Mouse (Mus musculus) midbrain, embryonic 15.5 days (tissue): ENCODE data around the gene Itk. TPM values are rescaled to one million over a fixed set of nuclear protein-coding genes. Genes with fewer than 3 reads are reported as not detected.

ENCODE experiments used
- ATAC-seq: fragments of 200-750 bp; cut with Nextera tagmentation; replicated peaks from 2 replicates; pipeline ENCODE4 v1.8.0; 2017; ENCODE audit warnings: moderate TSS enrichment
- H3K27ac ChIP-seq: fragments of 300-500 bp; sonication (generic); 2 replicates; pipeline ENCODE4 v1.5.1; 2015; ENCODE audit warnings: mild to moderate bottlenecking, inconsistent platforms
- H3K27me3 ChIP-seq: fragments of 300-500 bp; sonication (generic); replicated peaks from 2 replicates; pipeline ENCODE4 v1.6.1; 2015; ENCODE audit warnings: inconsistent platforms
- H3K36me3 ChIP-seq: fragments of 300-500 bp; sonication (generic); replicated peaks from 2 replicates; pipeline ENCODE4 v1.6.1; 2015; ENCODE audit warnings: inconsistent platforms
- H3K4me1 ChIP-seq: fragments of 300-500 bp; sonication (generic); 2 replicates; pipeline ENCODE4 v1.6.1; 2015; ENCODE audit warnings: inconsistent platforms
- H3K4me2 ChIP-seq: fragments of 300-500 bp; sonication (generic); 2 replicates; pipeline ENCODE4 v1.6.1; 2015; ENCODE audit warnings: inconsistent platforms, mild to moderate bottlenecking, moderate library complexity
- H3K4me3 ChIP-seq: fragments of 300-500 bp; sonication (generic); 2 replicates; pipeline ENCODE4 v1.5.1; 2015; ENCODE audit warnings: mild to moderate bottlenecking, inconsistent platforms
- H3K9ac ChIP-seq: fragments of 300-500 bp; sonication (generic); 2 replicates; pipeline ENCODE4 v1.6.1; 2015; ENCODE audit warnings: mild to moderate bottlenecking, inconsistent platforms
- H3K9me3 ChIP-seq: fragments of 300-500 bp; sonication (generic); 2 replicates; pipeline ENCODE4 v1.6.1; 2016; ENCODE audit warnings: inconsistent platforms
- WGBS: fragments of 180-500 bp; shearing (Covaris S2); methylation state at CpG from one replicate; pipeline ENCODE4 v1.1.7; 2015; ENCODE audit warnings: mixed read lengths; 5-methylcytosine and 5-hydroxymethylcytosine counted together
- polyA plus RNA-seq: library from polyadenylated mRNA; unstranded; fragments of >200 nt; fragmentation: Nextera tagmentation; extraction: Ambion mirVana; gene quantifications from 2 replicates; pipeline ENCODE4 v1.2.1, GENCODE M21; 2015

The Itk gene
- polyA plus RNA-seq, 1 experiment from 2014 or later = not detected

DNA sequence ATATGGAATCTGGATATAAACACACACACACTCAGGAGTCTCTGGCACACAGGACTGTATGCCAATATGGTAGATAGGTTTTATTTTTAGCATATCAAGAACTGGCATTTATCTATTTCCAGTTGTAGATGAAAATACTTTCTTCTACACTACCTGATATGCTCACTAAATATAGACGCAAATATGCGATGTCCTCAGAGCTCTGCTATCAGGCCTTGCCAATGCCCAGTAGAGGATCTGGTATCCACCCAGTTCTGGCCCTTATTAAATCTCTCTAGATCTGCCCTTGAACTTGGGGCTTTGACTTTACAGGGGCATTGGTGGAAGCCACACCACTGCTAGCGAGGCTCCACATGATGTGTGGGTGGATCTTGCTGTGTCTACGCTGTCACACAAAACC is 47.4 kb downstream of the Itk start:
- Histone ChIP-seq H3K9me3 (no peaks in the 10 kb centered on the region), H3K36me3 (no peaks in the 10 kb centered on the region), H3K4me2 (no peak overlapping the region), H3K4me1 (no peaks in the 10 kb centered on the region), H3K27ac (no peak overlapping the region), H3K4me3 (no peak overlapping the region), H3K27me3 (no peaks in the 10 kb centered on the region), H3K9ac (no peak overlapping the region)
- no peak for ATAC-seq
- WGBS = 93% methylated on average over 4 of the region's 4 CpGs

DNA sequence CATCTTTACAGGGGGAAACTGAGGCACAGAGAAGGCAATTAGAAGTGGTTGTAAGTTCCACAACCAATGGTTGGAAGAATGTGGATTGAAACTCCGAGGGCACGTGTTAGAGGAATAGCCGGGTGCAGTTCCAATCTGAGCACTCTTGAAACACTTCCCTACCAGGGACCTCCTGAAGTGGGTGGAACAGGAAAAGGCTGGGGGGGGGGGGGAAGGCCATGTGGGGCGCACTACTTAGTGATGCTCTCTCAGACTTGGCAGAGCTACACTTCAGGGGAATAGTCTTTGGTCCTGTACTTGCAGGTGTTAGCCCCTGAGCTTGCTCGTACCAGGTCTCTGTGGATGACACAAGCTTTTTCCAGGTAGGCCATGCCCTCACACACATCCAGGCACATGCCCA is 53.3 kb downstream of the Itk start:
- H3K36me3 ChIP-seq = no peaks in the 10 kb centered on the region
- H3K4me3 ChIP-seq = no peak overlapping the region
- H3K27me3 ChIP-seq = no peaks in the 10 kb centered on the region
- no peaks in the 10 kb centered on the region for H3K4me1 ChIP-seq
- ATAC-seq = no peak
- 97% methylated on average over 5 of the region's 5 CpGs for WGBS
- H3K27ac ChIP-seq = no peak overlapping the region
- 0 out of 2 replicates have a peak, but pooled peaks cover 2% of the 10 kb centered on the region for H3K9me3 ChIP-seq
- H3K9ac ChIP-seq = no peak overlapping the region
- H3K4me2 ChIP-seq = no peak overlapping the region

DNA sequence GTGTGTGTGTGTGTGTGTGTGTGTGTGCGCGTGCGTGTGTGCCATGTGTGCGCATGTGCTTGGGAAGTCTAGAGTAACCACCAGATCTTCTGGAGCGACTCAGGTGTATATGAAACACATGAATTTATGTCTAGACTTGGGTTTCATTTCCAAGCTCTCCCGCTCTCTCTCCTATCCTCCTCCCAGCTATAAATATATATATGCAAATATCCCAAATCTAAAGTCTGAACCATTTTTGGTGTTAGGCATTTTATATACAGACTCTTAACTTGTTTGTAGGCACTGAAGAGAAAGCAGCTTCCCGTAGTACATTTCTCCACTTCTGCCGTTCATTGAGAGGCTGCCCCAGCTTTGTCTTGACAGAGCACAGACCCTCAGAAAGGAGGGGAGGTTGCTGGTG is 57.1 kb downstream of the Itk start:
- Histone ChIP-seq H3K9me3 (0 out of 2 replicates have a peak, but pooled peaks cover 2% of the 10 kb centered on the region), H3K4me1 (no peaks in the 10 kb centered on the region), H3K36me3 (no peaks in the 10 kb centered on the region), H3K9ac (no peak overlapping the region), H3K27ac (no peak overlapping the region), H3K4me3 (no peak overlapping the region), H3K27me3 (no peaks in the 10 kb centered on the region), H3K4me2 (no peak overlapping the region)
- no peak for ATAC-seq
- WGBS = 89% methylated on average over 8 of the region's 8 CpGs

DNA sequence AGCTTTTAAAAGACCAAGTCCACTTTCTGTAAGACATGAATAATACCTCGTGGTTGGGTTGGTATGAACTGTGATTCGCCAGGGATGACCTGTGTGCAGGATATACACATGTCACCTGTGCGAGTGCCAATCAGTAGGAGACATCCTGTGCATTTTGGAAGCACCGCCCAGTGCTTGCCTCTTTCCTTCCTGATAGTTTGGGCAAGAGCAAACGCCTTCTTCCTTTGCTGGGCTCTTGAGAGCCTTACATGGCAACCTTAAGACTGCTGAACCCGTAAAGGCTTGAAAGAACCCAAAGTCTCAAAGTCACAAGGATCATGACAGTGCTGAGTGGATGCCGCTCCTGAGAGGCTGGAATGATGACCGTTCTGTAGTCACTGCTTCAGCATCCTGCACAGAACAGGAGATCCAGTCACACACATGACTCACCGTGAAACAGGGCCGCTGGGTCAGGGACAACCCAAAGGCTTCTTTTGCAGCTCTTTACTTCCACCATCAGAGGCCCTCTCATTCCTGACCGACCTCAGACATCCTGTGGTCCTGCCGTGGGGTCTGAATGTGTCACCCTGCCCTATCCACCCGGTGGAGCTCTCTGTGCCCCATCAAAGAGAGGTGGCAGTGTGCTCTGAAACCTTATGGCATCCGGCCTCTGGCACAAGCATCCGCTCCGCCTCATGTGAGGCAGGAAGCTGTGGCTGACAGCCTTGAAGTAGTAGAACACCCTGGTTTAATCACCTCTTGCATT is 62.9 kb downstream of the Itk start:
- Histone ChIP-seq H3K9me3 (no peaks in the 10 kb centered on the region), H3K4me3 (no peak overlapping the region), H3K4me1 (no peaks in the 10 kb centered on the region), H3K4me2 (no peak overlapping the region), H3K27me3 (no peaks in the 10 kb centered on the region), H3K27ac (no peak overlapping the region), H3K9ac (no peak overlapping the region), H3K36me3 (no peaks in the 10 kb centered on the region)
- 90% methylated on average over 16 of the region's 16 CpGs for WGBS
- ATAC-seq = no peak

DNA sequence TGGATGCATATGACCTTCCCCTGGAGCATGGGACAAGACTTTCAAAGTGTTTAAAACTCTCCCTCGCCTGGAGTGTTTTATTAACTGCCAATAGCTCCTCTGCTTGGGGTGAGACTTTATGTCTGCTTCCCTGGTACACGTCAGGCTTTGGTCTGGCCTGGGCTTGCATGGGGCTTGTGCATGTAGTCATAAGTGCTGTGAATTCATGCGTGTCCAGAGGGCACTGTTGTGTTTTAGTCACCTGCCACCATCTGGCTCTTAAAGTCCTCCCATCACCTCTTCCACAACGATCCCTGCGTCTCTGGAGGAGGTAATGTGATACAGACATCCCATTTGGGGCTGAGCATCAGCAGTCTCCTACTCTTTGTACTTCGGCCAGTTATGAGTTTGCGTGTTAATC is 67.8 kb downstream of the Itk start:
- H3K27ac ChIP-seq = no peak overlapping the region
- no peaks in the 10 kb centered on the region for H3K4me1 ChIP-seq
- no peaks in the 10 kb centered on the region for H3K27me3 ChIP-seq
- H3K4me2 ChIP-seq = no peak overlapping the region
- H3K36me3 ChIP-seq = no peaks in the 10 kb centered on the region
- H3K9me3 ChIP-seq = no peaks in the 10 kb centered on the region
- H3K4me3 ChIP-seq = no peak overlapping the region
- ATAC-seq = no peak
- 84% methylated on average over 7 of the region's 7 CpGs for WGBS
- H3K9ac ChIP-seq = no peak overlapping the region

DNA sequence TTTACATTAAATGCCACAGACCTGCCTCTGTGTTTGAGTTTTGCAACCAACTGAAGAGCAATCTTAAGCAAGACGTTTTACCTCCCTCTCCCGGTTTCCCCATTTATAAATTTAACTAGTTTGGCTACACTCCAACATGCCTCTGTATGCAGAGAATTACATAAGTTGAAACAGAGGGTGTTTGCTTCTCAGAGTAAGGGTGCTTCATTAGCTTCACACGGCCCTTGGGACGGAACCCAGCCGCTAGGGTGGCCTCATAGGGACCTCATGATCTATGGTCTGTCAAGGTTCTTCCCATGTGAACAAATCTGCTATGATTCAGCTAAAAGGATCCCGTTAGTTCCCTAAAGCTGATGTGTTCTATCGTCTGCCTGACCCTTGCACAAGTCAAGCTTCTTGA is 74.8 kb downstream of the Itk start:
- 80% methylated on average over 7 of the region's 7 CpGs for WGBS
- no peaks in the 10 kb centered on the region for H3K9me3 ChIP-seq
- no peak overlapping the region for H3K4me3 ChIP-seq
- H3K4me2 ChIP-seq = no peak overlapping the region
- no peaks in the 10 kb centered on the region for H3K36me3 ChIP-seq
- H3K27me3 ChIP-seq = no peaks in the 10 kb centered on the region
- H3K27ac ChIP-seq = no peak overlapping the region
- H3K4me1 ChIP-seq = peaks cover 22% of the 10 kb centered on the region
- ATAC-seq = no peak
- no peak overlapping the region for H3K9ac ChIP-seq

DNA sequence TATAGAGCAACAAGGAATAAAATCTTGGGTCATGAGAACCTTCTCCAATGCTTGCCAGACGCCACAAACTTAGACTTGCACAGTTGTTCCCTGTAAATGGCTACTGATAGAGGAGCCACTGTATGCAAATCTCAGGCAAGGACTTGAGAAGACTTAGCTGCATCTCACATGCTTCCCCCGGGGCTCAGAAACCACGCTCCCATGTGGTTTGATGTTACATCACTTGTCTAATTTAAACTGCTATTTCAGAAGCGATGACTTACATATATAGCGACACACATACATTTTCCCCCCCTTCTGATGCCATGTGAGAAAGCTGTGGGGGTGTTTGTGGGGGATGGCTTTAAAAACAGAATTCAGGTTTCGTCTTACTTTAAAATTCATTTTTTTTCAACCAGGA is 75.5 kb downstream of the Itk start:
- H3K4me3 ChIP-seq = no peak overlapping the region
- no peak overlapping the region for H3K27ac ChIP-seq
- no peak for ATAC-seq
- no peaks in the 10 kb centered on the region for H3K36me3 ChIP-seq
- peaks cover 29% of the 10 kb centered on the region for H3K4me1 ChIP-seq
- 76% methylated on average over 6 of the region's 6 CpGs for WGBS
- no peak overlapping the region for H3K4me2 ChIP-seq
- H3K9me3 ChIP-seq = no peaks in the 10 kb centered on the region
- no peak overlapping the region for H3K9ac ChIP-seq
- no peaks in the 10 kb centered on the region for H3K27me3 ChIP-seq

DNA sequence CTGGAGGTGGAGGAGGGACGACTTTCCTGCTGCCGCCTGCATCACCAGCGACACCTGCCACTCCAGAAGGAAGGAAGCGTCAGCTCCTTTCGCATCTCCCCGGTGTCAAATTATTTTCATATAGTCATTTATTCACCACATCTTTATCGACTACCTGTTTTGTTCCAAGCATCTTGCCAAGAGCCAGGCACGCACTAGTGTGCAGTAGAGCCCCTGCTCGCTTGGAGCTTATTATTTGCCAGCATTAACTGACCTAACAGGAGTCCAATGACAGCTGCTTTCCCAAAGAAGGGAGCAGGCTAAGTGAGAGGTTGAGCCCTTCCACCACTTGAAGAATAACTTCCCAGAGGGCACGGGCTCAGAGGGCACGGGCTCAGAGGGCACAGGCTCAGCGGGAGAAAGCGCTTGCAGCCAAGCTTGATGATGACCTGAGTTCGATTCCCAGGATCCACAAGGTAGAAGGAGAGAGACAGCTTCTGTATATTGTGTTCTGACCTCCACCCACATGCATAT is 76.7 kb downstream of the Itk start, which contains the start of gene Cyfip2:
Cyfip2 (minus strand) TSS at position 337 of the 513 bp plus-strand sequence.
- Histone ChIP-seq H3K9me3 (no peaks in the 10 kb centered on the region), H3K4me3 (peak within 1 kb of the TSS; percentile 66), H3K9ac (peak within 1 kb of the TSS; percentile 93), H3K27me3 (no peaks in the 10 kb centered on the region), H3K27ac (peak within 1 kb of the TSS; percentile 95), H3K4me1 (peaks cover 33% of the 10 kb centered on the region), H3K4me2 (peak within 1 kb of the TSS; percentile 79), H3K36me3 (no peaks in the 10 kb centered on the region)
- WGBS = 3% methylated on average over 14 of the region's 14 CpGs
- ATAC-seq = peak; percentile 63

DNA sequence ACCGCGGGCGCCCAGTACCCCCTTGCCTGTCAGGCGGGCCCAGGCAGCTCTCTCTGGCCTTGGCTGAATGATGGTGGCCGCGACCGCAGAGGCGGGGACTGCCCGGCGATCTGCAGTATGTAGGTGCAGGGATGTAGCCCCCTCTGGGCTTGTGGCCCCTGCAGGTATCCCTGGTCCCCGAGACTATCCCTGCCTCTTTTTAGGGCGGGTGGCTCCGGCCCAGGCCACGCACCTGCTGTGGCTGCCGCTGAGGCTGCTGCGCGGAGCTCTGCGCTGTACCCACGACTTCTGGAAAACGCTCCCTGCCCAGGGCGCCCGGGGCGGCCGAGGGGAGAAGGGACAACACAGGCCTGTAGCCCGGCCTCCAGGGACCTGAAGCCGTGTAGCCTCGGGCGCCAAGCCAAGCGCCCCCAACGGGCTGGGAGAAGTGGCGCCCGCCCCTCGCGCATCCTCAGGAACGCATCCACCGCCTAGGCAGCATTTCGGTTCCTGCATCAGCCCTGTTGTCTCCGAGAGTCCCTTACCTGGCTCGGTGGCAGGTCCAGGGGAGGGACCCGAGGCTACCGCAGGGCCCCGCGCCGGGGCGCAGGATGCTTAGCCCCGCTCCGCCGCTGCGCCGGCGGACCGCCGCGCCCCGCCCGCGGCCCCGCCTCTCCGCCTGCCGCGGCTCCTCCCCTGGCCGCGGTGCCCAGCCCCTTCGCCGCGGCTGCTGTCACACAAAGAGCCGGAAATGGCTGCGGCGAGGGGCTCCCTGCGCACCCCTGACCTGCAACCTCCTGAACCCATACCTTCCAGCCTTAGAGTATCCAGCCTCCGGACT is 77.4 kb downstream of the Itk start:
- peak; percentile 90 for ATAC-seq
- H3K27ac ChIP-seq = peak overlapping the region; percentile 95
- WGBS = under 1% methylated on average over 66 of the region's 71 CpGs
- no peaks in the 10 kb centered on the region for H3K9me3 ChIP-seq
- H3K4me2 ChIP-seq = peak overlapping the region; percentile 79
- peak overlapping the region; percentile 93 for H3K9ac ChIP-seq
- peak overlapping the region; percentile 66 for H3K4me3 ChIP-seq
- H3K4me1 ChIP-seq = peaks cover 33% of the 10 kb centered on the region
- H3K27me3 ChIP-seq = no peaks in the 10 kb centered on the region
- no peaks in the 10 kb centered on the region for H3K36me3 ChIP-seq

DNA sequence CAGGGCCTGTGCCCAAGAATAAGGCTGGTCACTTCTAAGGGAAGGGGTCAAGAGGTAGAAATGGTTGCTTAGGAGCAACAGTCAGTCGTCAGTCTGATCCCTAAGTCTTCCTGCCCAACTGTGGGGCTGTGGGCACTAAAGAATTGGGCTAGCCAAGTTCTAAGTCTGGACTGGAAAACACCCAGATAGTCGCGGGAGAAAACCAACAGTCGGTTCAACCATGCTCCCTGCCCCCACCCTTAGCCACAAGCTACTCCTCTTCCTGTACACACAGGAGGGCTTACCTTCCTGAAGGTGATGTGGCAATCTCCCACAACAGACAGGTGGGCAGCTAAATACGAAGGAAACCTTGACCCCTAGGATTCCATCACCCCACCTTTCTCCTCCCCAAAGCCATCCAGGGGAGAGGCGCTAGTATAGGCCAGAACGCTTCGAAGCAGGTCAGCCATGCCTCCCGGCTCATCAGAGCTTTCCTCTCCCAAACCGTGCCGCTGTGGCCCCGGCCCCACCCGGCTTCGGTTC is 78.1 kb downstream of the Itk start:
- Histone ChIP-seq H3K36me3 (no peaks in the 10 kb centered on the region), H3K4me3 (peak overlapping the region; percentile 66), H3K9ac (peak overlapping the region; percentile 93), H3K27ac (peak overlapping the region; percentile 95), H3K4me2 (peak overlapping the region; percentile 79), H3K27me3 (no peaks in the 10 kb centered on the region), H3K9me3 (no peaks in the 10 kb centered on the region), H3K4me1 (peaks cover 33% of the 10 kb centered on the region)
- ATAC-seq = peak; percentile 35
- WGBS = 5% methylated on average over 14 of the region's 14 CpGs

DNA sequence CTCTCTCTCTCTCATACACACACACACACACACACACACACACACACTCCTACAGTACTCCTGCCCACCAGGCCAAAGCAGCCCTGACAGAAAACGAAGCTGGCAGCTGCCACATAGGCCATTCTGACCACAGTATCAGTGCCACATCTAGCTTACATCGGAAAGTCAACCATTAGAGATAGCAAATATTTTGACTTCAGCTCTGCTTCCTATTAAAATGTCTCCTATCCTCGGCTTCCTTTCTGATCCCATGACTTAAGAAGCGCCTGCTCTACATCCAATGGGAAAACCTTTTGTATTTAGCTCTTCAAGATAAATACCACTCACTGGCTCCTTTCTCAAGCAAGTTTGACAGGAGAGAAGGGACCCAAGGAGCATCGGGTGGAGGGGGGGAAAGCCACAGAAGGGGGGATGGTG is 78.7 kb downstream of the Itk start:
- Histone ChIP-seq H3K4me3 (peak overlapping the region; percentile 66), H3K4me1 (peaks cover 33% of the 10 kb centered on the region)
- ATAC-seq = peak; percentile 8

DNA sequence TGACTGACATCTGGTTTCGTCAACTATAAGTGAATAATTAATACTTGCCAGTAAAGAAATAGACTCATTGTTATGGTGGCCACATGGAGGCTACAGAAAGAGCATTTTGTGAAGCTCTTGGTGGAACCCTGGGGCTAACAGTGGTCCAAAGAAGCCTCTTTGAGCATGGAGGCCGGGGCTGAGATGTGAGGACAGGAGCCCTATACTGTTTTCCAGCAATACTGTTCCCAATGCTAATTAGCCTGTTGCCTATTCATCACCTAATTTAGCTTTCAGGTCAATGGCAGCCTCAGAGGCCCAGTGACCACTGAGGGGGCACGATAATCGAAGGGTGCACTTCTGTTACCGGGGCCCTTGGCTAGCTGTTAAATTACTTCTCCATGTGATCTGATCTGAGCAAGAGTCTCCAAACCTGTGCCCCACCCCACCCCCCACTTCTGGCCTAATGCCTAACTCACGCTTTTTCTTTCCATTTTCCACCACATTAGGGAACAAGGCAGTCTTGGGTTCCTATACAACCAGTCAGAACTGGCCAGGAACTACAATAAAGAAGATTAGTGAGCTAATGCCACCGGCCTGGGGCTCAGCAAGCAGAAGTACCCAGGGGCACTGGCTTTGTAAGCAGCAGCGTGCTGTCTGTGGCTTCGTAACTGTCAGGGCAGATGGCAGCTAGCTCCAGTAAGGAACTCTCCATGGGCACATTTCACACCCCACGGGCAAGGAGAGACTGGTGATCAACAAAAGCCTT is 79.3 kb downstream of the Itk start:
- no peaks in the 10 kb centered on the region for H3K27me3 ChIP-seq
- H3K27ac ChIP-seq = peak overlapping the region; percentile 95
- no peaks in the 10 kb centered on the region for H3K36me3 ChIP-seq
- peak; percentile 27 for ATAC-seq
- peak overlapping the region; percentile 93 for H3K9ac ChIP-seq
- no peaks in the 10 kb centered on the region for H3K9me3 ChIP-seq
- peak overlapping the region; percentile 66 for H3K4me3 ChIP-seq
- peak overlapping the region; percentile 79 for H3K4me2 ChIP-seq
- WGBS = 14% methylated on average over 10 of the region's 10 CpGs
- peaks cover 37% of the 10 kb centered on the region for H3K4me1 ChIP-seq

More for the DNA sequence above, 78.7 kb downstream of the Itk start:
- Histone ChIP-seq H3K27ac (peak overlapping the region; percentile 95), H3K36me3 (no peaks in the 10 kb centered on the region), H3K9ac (peak overlapping the region; percentile 93), H3K27me3 (no peaks in the 10 kb centered on the region), H3K9me3 (no peaks in the 10 kb centered on the region), H3K4me2 (peak overlapping the region; percentile 79)
- 25% methylated on average over 5 of the region's 5 CpGs for WGBS
